ENCODE assay signal across 27 mouse cellular contexts in genomic region chr1:88339481-88339880, GRCm38 (mm10).
DNase-seq lines count a peak whose midpoint lies in the region; ATAC-seq lines count a peak whose summit lies in the region.
"Had no signal": no experiment of that assay in that cellular context is flagged by ENCODE, and none has a peak within 500 bp of the region (broad histone marks: within the 10 kb centered on the region; RNA-seq: fewer than 3 reads in every experiment).

No protein-coding gene starts in this region.

- no peak overlapping the region for H3K4me3 ChIP-seq in midbrain, embryonic 14.5 days (replicated peaks; ENCODE audit: low read depth, low read length)
- H3K4me3 ChIP-seq in midbrain, embryonic 15.5 days = no peak overlapping the region
- H3K4me3 ChIP-seq: forebrain, embryonic 10.5 days; forebrain, embryonic 13.5 days; gastrocnemius, adult 2 months; heart, embryonic 15.5 days; hindbrain, embryonic 10.5 days; hindbrain, embryonic 13.5 days; intestine, embryonic 15.5 days had no signal

- H3K9me3 ChIP-seq in midbrain, embryonic 14.5 days (ENCODE audit: control insufficient read depth, low read length) = no peaks in the 10 kb centered on the region
- no peaks in the 10 kb centered on the region for H3K9me3 ChIP-seq in midbrain, embryonic 15.5 days
- H3K9me3 ChIP-seq: forebrain, embryonic 10.5 days; forebrain, embryonic 13.5 days; G1E; heart, embryonic 15.5 days; hindbrain, embryonic 10.5 days; hindbrain, embryonic 13.5 days; intestine, embryonic 15.5 days had no signal

- no peaks in the 10 kb centered on the region for H3K27me3 ChIP-seq in midbrain, embryonic 14.5 days (ENCODE audit: control insufficient read depth, insufficient read depth, low read length)
- no peaks in the 10 kb centered on the region for H3K27me3 ChIP-seq in midbrain, embryonic 15.5 days (replicated peaks)
- H3K27me3 ChIP-seq: forebrain, embryonic 13.5 days; heart, embryonic 15.5 days; hindbrain, embryonic 13.5 days; intestine, embryonic 15.5 days had no signal

- H3K27ac ChIP-seq in midbrain, embryonic 14.5 days (replicated peaks; ENCODE audit: low read depth, low read length) = no peak overlapping the region
- H3K27ac ChIP-seq in midbrain, embryonic 15.5 days = no peak overlapping the region
- H3K27ac ChIP-seq: forebrain, embryonic 10.5 days; forebrain, embryonic 13.5 days; gastrocnemius, adult 2 months; heart, embryonic 15.5 days; hindbrain, embryonic 10.5 days; hindbrain, embryonic 13.5 days; intestine, embryonic 15.5 days had no signal

- no peaks in the 10 kb centered on the region for H3K36me3 ChIP-seq in midbrain, embryonic 14.5 days (ENCODE audit: control insufficient read depth, insufficient read depth, low read length)
- no peaks in the 10 kb centered on the region for H3K36me3 ChIP-seq in midbrain, embryonic 15.5 days (replicated peaks)
- H3K36me3 ChIP-seq: forebrain, embryonic 10.5 days; G1E; heart, embryonic 15.5 days; hindbrain, embryonic 10.5 days; hindbrain, embryonic 13.5 days; intestine, embryonic 15.5 days had no signal

- H3K9ac ChIP-seq in midbrain, embryonic 14.5 days (replicated peaks; ENCODE audit: low read length) = no peak overlapping the region
- H3K9ac ChIP-seq in midbrain, embryonic 15.5 days = no peak overlapping the region
- H3K9ac ChIP-seq: forebrain, embryonic 13.5 days; heart, embryonic 15.5 days; hindbrain, embryonic 13.5 days; intestine, embryonic 15.5 days had no signal

- peak; percentile 24 for DNase-seq in midbrain, embryonic 14.5 days
- DNase-seq in adrenal gland, adult 8-10 months = peak; percentile 19
- DNase-seq in adrenal gland, postnatal 25 days = peak; percentile 45
- DNase-seq in spleen, postnatal 14 days (ENCODE audit: low spot score in 2 of 2) = no peak
- no peak for DNase-seq in frontal cortex, postnatal 10 days (ENCODE audit: low spot score in 2 of 2)
- DNase-seq: cerebellum, adult 18-20 months; cerebellum, adult 9-10 months; cerebellum, postnatal 14 days; gastrocnemius, adult 2 months; gastrocnemius, postnatal 14 days; heart, postnatal 10 days; heart, postnatal 36 days; kidney, adult 11 months; kidney, adult 9 months had no signal

- no peak overlapping the region for H3K4me2 ChIP-seq in midbrain, embryonic 14.5 days (ENCODE audit: low read length)
- no peak overlapping the region for H3K4me2 ChIP-seq in midbrain, embryonic 15.5 days
- H3K4me2 ChIP-seq: forebrain, embryonic 13.5 days; heart, embryonic 11.5 days; heart, embryonic 15.5 days; hindbrain, embryonic 13.5 days; intestine, embryonic 15.5 days had no signal

- 63% methylated on average over 9 of the region's 9 CpGs for WGBS in midbrain, embryonic 14.5 days
- WGBS in midbrain, embryonic 15.5 days = 57% methylated on average over 9 of the region's 9 CpGs

- no peaks in the 10 kb centered on the region for H3K4me1 ChIP-seq in midbrain, embryonic 14.5 days (ENCODE audit: control insufficient read depth, insufficient read depth, low read length)
- no peaks in the 10 kb centered on the region for H3K4me1 ChIP-seq in midbrain, embryonic 15.5 days
- H3K4me1 ChIP-seq: forebrain, embryonic 10.5 days; forebrain, embryonic 13.5 days; heart, embryonic 15.5 days; hindbrain, embryonic 10.5 days; hindbrain, embryonic 13.5 days; intestine, embryonic 15.5 days had no signal

- no peak for ATAC-seq in midbrain, embryonic 14.5 days (ENCODE audit: low FRiP score, low TSS enrichment)
- ATAC-seq in midbrain, embryonic 15.5 days (replicated peaks) = no peak
- ATAC-seq in CD4-positive, CD25-positive, alpha-beta regulatory T cell, adult 4 months = no peak
- ATAC-seq: forebrain, embryonic 13.5 days; forebrain, embryonic 16.5 days; hindbrain, embryonic 16.5 days; intestine, embryonic 15.5 days; Patski had no signal

Comparison
In these comparisons a context has a peak if more than half of its experiments do, and no peak if none do; other contexts are left out.
1. DNase-seq: peak in midbrain, embryonic 14.5 days (single experiment), adrenal gland, adult 8-10 months (single experiment) and adrenal gland, postnatal 25 days (single experiment); none in spleen, postnatal 14 days (0 of 2) and frontal cortex, postnatal 10 days (0 of 2).